Mouse (Mus musculus): ENCODE results near the gene 4931406P16Rik. TPM values are rescaled to one million over a fixed set of nuclear protein-coding genes. Genes with fewer than 3 reads are reported as not detected.

Gene 4931406P16Rik
- total RNA-seq, 2 experiments from 2014 or later: 35.5 to 52.8 TPM

Other genes starting within 250 kb of the 4931406P16Rik start
- not detected in 2 replicates for gene Scgb1b30, start 218.1 kb downstream of the 4931406P16Rik start, total RNA-seq (2015; ENCODE audit: low replicate concordance)
- not detected in 2 replicates for gene Scgb1b30, start 218.1 kb downstream of the 4931406P16Rik start, total RNA-seq (2017; ENCODE audit: low replicate concordance)
- gene Wtip, start 180.3 kb downstream of the 4931406P16Rik start, total RNA-seq (2015; ENCODE audit: low replicate concordance): not detected in 2 replicates
- gene Wtip, start 180.3 kb downstream of the 4931406P16Rik start, total RNA-seq (2017; ENCODE audit: low replicate concordance): not detected in 2 replicates
- 86.9 and 130 TPM in 2 replicates for gene Uba2, start 144.0 kb downstream of the 4931406P16Rik start, total RNA-seq (2015; ENCODE audit: low replicate concordance)
- gene Uba2, start 144.0 kb downstream of the 4931406P16Rik start, total RNA-seq (2017; ENCODE audit: low replicate concordance): 52.3 and 91.5 TPM in 2 replicates
- gene Pdcd2l, start 116.9 kb downstream of the 4931406P16Rik start, total RNA-seq (2015; ENCODE audit: low replicate concordance): 8.3 and 26.0 TPM in 2 replicates
- gene Pdcd2l, start 116.9 kb downstream of the 4931406P16Rik start, total RNA-seq (2017; ENCODE audit: low replicate concordance): 2.0 and 15.0 TPM in 2 replicates
- 91.5 and 119 TPM in 2 replicates for gene Gpi1, start 83.2 kb downstream of the 4931406P16Rik start, total RNA-seq (2015; ENCODE audit: low replicate concordance)
- 60.7 and 90.5 TPM in 2 replicates for gene Gpi1, start 83.2 kb downstream of the 4931406P16Rik start, total RNA-seq (2017; ENCODE audit: low replicate concordance)
- gene Gm6096, start 62.5 kb downstream of the 4931406P16Rik start, total RNA-seq (2015; ENCODE audit: low replicate concordance): not detected in 2 replicates
- 3.3 TPM in 1 of 2 replicates, not detected in the other for gene Gm6096, start 62.5 kb downstream of the 4931406P16Rik start, total RNA-seq (2017; ENCODE audit: low replicate concordance)
- gene Lsm14a, start 79.8 kb upstream of the 4931406P16Rik start, total RNA-seq (2015; ENCODE audit: low replicate concordance): 116 and 158 TPM in 2 replicates
- 129 and 190 TPM in 2 replicates for gene Lsm14a, start 79.8 kb upstream of the 4931406P16Rik start, total RNA-seq (2017; ENCODE audit: low replicate concordance)

Measured in erythroid progenitor cell, adult 5-6 weeks (primary cell).